Mouse (Mus musculus) MEL (cell line): ENCODE measurements around the gene Rela. TPM values are rescaled to one million over a fixed set of nuclear protein-coding genes. Genes with fewer than 3 reads are reported as not detected.

ENCODE experiments used
- DNase-seq: peaks from one replicate; pipeline ENCODE4 v3.0.0; 2011; ENCODE audit warnings: low read depth, low spot score
- H3K27ac ChIP-seq: 2 replicates; pipeline ENCODE4 v1.5.1; 2012; ENCODE audit warnings: low read depth, mild to moderate bottlenecking, control low read depth, low read length, moderate library complexity; ENCODE audit not compliant: control insufficient read depth
- H3K27me3 ChIP-seq, 2 experiments: fragments of 150-350 bp in 1 of 2; sonication (generic) in 1 of 2; 2 replicates each; pipeline ENCODE4 v1.6.1; 2012; ENCODE audit warnings: low read length in 2 of 2, mild to moderate bottlenecking in 2 of 2, improper control_type of control experiment in 1 of 2, moderate library complexity in 1 of 2; ENCODE audit not compliant: insufficient read depth in 2 of 2, control insufficient read depth in 1 of 2
- H3K36me3 ChIP-seq, 2 experiments: 2 replicates each; pipeline ENCODE4 v1.6.1; 2012 to 2014; ENCODE audit warnings: low read length in 2 of 2, improper control_type of control experiment in 1 of 2, inconsistent platforms in 1 of 2, mild to moderate bottlenecking in 1 of 2; ENCODE audit not compliant: insufficient read depth in 2 of 2, control insufficient read depth in 1 of 2
- H3K4me1 ChIP-seq, 2 experiments: fragments of 150-350 bp in 1 of 2; sonication (generic) in 1 of 2; 2 replicates each; pipeline ENCODE4 v1.6.1; 2012; ENCODE audit warnings: low read length in 2 of 2, improper control_type of control experiment in 1 of 2, mild to moderate bottlenecking in 1 of 2; ENCODE audit not compliant: insufficient read depth in 2 of 2, control insufficient read depth in 1 of 2
- H3K4me3 ChIP-seq, 2 experiments: fragments of 150-350 bp in 1 of 2; sonication (generic) in 1 of 2; 2 replicates each; pipeline ENCODE4 v1.5.1; 2012; ENCODE audit warnings: low read depth in 2 of 2, low read length in 2 of 2, mild to moderate bottlenecking in 2 of 2, moderate library complexity in 2 of 2, control low read depth in 1 of 2, improper control_type of control experiment in 1 of 2; ENCODE audit not compliant: control insufficient read depth in 1 of 2, insufficient read depth in 1 of 2
- H3K79me2 ChIP-seq: 2 replicates; pipeline ENCODE4 v1.6.1; 2012; ENCODE audit warnings: mild to moderate bottlenecking, low read length, moderate library complexity; ENCODE audit not compliant: control insufficient read depth, poor library complexity, insufficient read depth
- H3K9ac ChIP-seq: 2 replicates; pipeline ENCODE4 v1.6.1; 2012; ENCODE audit warnings: low read depth, mild to moderate bottlenecking, control low read depth, low read length, moderate library complexity; ENCODE audit not compliant: control insufficient read depth, poor library complexity, severe bottlenecking
- H3K9me3 ChIP-seq: fragments of 150-350 bp; sonication (generic); replicated peaks from 2 replicates; pipeline ENCODE4 v1.6.1; 2012; ENCODE audit warnings: mild to moderate bottlenecking, low read length, improper control_type of control experiment, moderate library complexity; ENCODE audit not compliant: insufficient read depth
- BHLHE40 ChIP-seq: IDR thresholded peaks from 2 replicates; pipeline ENCODE4 v1.6.1; 2012; ENCODE audit warnings: low read depth, mild to moderate bottlenecking, inconsistent platforms, low read length, improper control_type of control experiment, borderline replicate concordance
- E2F4 ChIP-seq: IDR thresholded peaks from 2 replicates; pipeline ENCODE4 v1.6.1; 2011; ENCODE audit warnings: low read depth, low read length, improper control_type of control experiment, borderline replicate concordance
- ETS1 ChIP-seq: IDR thresholded peaks from 2 replicates; pipeline ENCODE4 v1.6.1; 2012; ENCODE audit warnings: low read depth, mild to moderate bottlenecking, inconsistent platforms, low read length, improper control_type of control experiment, moderate library complexity
- HCFC1 ChIP-seq: IDR thresholded peaks from 2 replicates; pipeline ENCODE4 v1.6.1; 2012; ENCODE audit warnings: low read depth, mild to moderate bottlenecking, inconsistent platforms, low read length, improper control_type of control experiment, moderate library complexity
- KAT2A ChIP-seq: conservative IDR thresholded peaks from 2 replicates; pipeline ENCODE4 v1.6.1; 2012; ENCODE audit warnings: low read depth, low read length, improper control_type of control experiment, inconsistent platforms
- MAFK ChIP-seq: IDR thresholded peaks from 2 replicates; pipeline ENCODE4 v1.6.1; 2011; ENCODE audit warnings: low read depth, mild to moderate bottlenecking, low read length, improper control_type of control experiment, borderline replicate concordance
- MAX ChIP-seq: IDR thresholded peaks from 2 replicates; pipeline ENCODE4 v1.6.1; 2011; ENCODE audit warnings: low read length, improper control_type of control experiment
- MYC ChIP-seq: IDR thresholded peaks from 2 replicates; pipeline ENCODE4 v1.6.1; 2011; ENCODE audit warnings: low read depth, mild to moderate bottlenecking, low read length, improper control_type of control experiment, moderate library complexity
- POLR2AphosphoS2 ChIP-seq: IDR thresholded peaks from 2 replicates; pipeline ENCODE4 v1.6.1; 2011; ENCODE audit warnings: low read length, improper control_type of control experiment
- RAD21 ChIP-seq: IDR thresholded peaks from 2 replicates; pipeline ENCODE4 v1.6.1; 2011; ENCODE audit warnings: mild to moderate bottlenecking, low read depth, low read length, improper control_type of control experiment
- RCOR1 ChIP-seq: IDR thresholded peaks from 2 replicates; pipeline ENCODE4 v1.6.1; 2012; ENCODE audit warnings: low read depth, mild to moderate bottlenecking, inconsistent platforms, low read length, improper control_type of control experiment
- SIN3A ChIP-seq: IDR thresholded peaks from 2 replicates; pipeline ENCODE4 v1.6.1; 2012; ENCODE audit warnings: low read length, improper control_type of control experiment, inconsistent platforms
- SMC3 ChIP-seq: IDR thresholded peaks from 2 replicates; pipeline ENCODE4 v1.6.1; 2011; ENCODE audit warnings: low read depth, low read length, improper control_type of control experiment
- TAL1 ChIP-seq: IDR thresholded peaks from 2 replicates; pipeline ENCODE4 v1.6.1; 2012; ENCODE audit warnings: mild to moderate bottlenecking, inconsistent platforms, low read length, moderate library complexity, mixed read lengths
- TBP ChIP-seq: IDR thresholded peaks from 2 replicates; pipeline ENCODE4 v1.8.0; 2011; ENCODE audit warnings: low read depth, low read length, improper control_type of control experiment
- USF1 ChIP-seq: IDR thresholded peaks from 2 replicates; pipeline ENCODE4 v1.6.1; 2014; ENCODE audit warnings: low read depth, mild to moderate bottlenecking, inconsistent platforms, low read length, improper control_type of control experiment, moderate library complexity
- USF2 ChIP-seq, 2 experiments: IDR thresholded peaks; 2 replicates each; pipeline ENCODE4 v1.6.1; 2011 to 2012; ENCODE audit warnings: improper control_type of control experiment in 2 of 2, low read length in 2 of 2, borderline replicate concordance in 1 of 2, inconsistent platforms in 1 of 2, low read depth in 1 of 2, mild to moderate bottlenecking in 1 of 2; ENCODE audit not compliant: insufficient read depth in 1 of 2
- ZC3H11A ChIP-seq: IDR thresholded peaks from 2 replicates; pipeline ENCODE4 v1.6.1; 2012; ENCODE audit warnings: low read depth, mild to moderate bottlenecking, inconsistent platforms, low read length, improper control_type of control experiment
- ZKSCAN1 ChIP-seq: IDR thresholded peaks from 2 replicates; pipeline ENCODE4 v1.6.1; 2012; ENCODE audit warnings: low read depth, mild to moderate bottlenecking, inconsistent platforms, low read length, improper control_type of control experiment, moderate library complexity
- ZMIZ1 ChIP-seq: IDR thresholded peaks from 2 replicates; pipeline ENCODE4 v1.6.1; 2012; ENCODE audit warnings: low read depth, mild to moderate bottlenecking, inconsistent platforms, low read length, improper control_type of control experiment, moderate library complexity
- polyA plus RNA-seq, 2 experiments: library from polyadenylated mRNA; stranded (reverse) in 1 of 2; unstranded in 1 of 2; fragments of >175 nt in 1 of 2; fragments of >200 nt in 1 of 2; gene quantifications; 2 replicates each; pipeline versions ENCODE4 v1.2.1 to v1.2.4; 2012; ENCODE audit warnings: low replicate concordance in 2 of 2, low read depth in 1 of 2; ENCODE audit not compliant: insufficient read length in 2 of 2, insufficient read depth in 1 of 2, missing spikeins in 1 of 2
- total RNA-seq: library from RNA; depleted of rRNA; stranded (reverse); fragments of 300-350 nt; gene quantifications from 2 replicates; pipeline ENCODE4 v1.2.3, GENCODE M21; 2012

Gene Rela
- total and polyA plus RNA-seq, 3 experiments = 16.4 to 61.7 TPM; not detected in 1

GRCm38 (mm10) chr19:5660942-5661751 is 23.9 kb downstream of the Rela start:
- H3K27ac ChIP-seq = no peak overlapping the region
- H3K4me3 ChIP-seq = no peak overlapping the region

GRCm38 (mm10) chr19:5662310-5662709 is 25.0 kb downstream of the Rela start:
- peaks cover 0 to 21% of the 10 kb centered on the region in 2 experiments; a peak in 2 of 4 replicates for H3K36me3 ChIP-seq
- H3K79me2 ChIP-seq = no peaks in the 10 kb centered on the region; the same call in 1 of the 2 replicates
- no peak overlapping the region for H3K9ac ChIP-seq
- TF ChIP-seq SIN3A (no peak), MAX (no peak), BHLHE40 (no peak), ZMIZ1 (no peak), POLR2AphosphoS2 (no peak), MYC (no peak), KAT2A (no peak)
- TF ChIP-seq, all 39 proteins: peak for 0
- Histone ChIP-seq H3K27ac (no peak overlapping the region), H3K4me1 (peaks cover 1 to 34% of the 10 kb centered on the region in 2 experiments; a peak in 3 of 4 replicates), H3K9me3 (no peaks in the 10 kb centered on the region), H3K4me3 (no peak overlapping the region), H3K27me3 (no peaks in the 10 kb centered on the region)
- no peak for DNase-seq

More at GRCm38 (mm10) chr19:5660942-5661751, 23.9 kb downstream of the Rela start:
- H3K4me1 ChIP-seq = peaks cover 1 to 29% of the 10 kb centered on the region in 2 experiments; a peak in 3 of 4 replicates
- no peak for DNase-seq
- no peaks in the 10 kb centered on the region; the same call in 1 of the 2 replicates for H3K79me2 ChIP-seq
- peaks cover 0 to 21% of the 10 kb centered on the region in 2 experiments; a peak in 2 of 4 replicates for H3K36me3 ChIP-seq
- no peak overlapping the region for H3K9ac ChIP-seq
- TF ChIP-seq MAFK (no peak), ETS1 (no peak), USF1 (no peak), TAL1 (no peak), MAX (no peak), USF2 (IDR thresholded peaks at IDR 0.05; ENCODE audit: borderline replicate concordance in 1 of 2, insufficient read depth in 1 of 2, low read depth in 1 of 2, low read length in 2 of 2) (no peak), SIN3A (no peak), SMC3 (no peak), HCFC1 (no peak), RCOR1 (no peak), ZKSCAN1 (no peak), ZC3H11A (no peak), RAD21 (no peak), E2F4 (no peak), ZMIZ1 (no peak), TBP (no peak)
- H3K27me3 ChIP-seq = no peaks in the 10 kb centered on the region
- H3K9me3 ChIP-seq = no peaks in the 10 kb centered on the region
